ENCODE assay signal across 10 mouse cellular contexts in the genomic region with DNA sequence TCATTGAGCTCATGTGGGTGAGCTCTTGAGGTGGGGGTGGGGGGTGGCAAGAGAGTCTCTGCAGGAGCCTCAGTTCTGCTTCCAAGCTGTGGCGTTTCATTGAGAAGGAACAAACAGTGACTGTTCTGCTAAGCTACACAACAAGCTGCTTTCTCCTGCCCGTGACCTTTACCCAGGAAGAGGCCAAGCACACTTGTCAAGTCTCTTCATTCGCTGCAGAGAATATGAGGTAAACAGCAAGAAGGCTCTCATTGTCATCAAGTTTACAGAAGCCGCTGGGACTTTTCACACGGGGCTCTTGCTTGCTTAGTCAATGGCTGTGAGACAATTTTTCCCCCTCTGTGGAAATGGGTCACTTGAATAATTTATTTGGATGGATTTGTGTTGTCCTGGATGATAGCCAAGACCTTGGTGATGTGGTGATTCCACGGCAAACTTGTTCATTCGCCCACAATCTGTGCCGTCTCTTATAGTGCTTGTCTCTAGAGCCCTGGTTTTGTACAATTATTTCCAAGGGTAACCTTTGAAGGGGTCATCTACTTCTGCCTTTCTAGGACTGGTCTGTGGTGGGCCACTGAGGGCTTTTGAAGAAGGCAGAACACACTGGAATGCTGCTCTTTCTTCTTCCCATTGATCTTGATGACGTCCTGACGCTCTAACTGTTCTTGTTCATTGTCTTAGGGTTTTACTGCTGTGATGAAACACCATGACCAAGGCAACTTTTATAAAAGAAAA. TPM values are rescaled to one million over a fixed set of nuclear protein-coding genes. Genes with fewer than 3 reads are reported as not detected.
DNase-seq lines count a peak whose midpoint lies in the region; ATAC-seq and TF ChIP-seq lines count a peak whose summit lies in the region.
"Had no signal": no experiment of that assay in that cellular context is flagged by ENCODE, and none has a peak within 500 bp of the region (broad histone marks: within the 10 kb centered on the region; RNA-seq: fewer than 3 reads in every experiment).

No protein-coding gene starts in this region.

- no peak for ATAC-seq in embryonic facial prominence, embryonic 11.5 days (replicated peaks; ENCODE audit: insufficient number of reproducible peaks, low FRiP score, low TSS enrichment, low read depth)
- peak; percentile 52 for ATAC-seq in midbrain, embryonic 15.5 days (replicated peaks)

- no peaks in the 10 kb centered on the region for H3K4me1 ChIP-seq in embryonic facial prominence, embryonic 11.5 days (ENCODE audit: control insufficient read depth, insufficient read depth, low read length)
- no peaks in the 10 kb centered on the region for H3K4me1 ChIP-seq in midbrain, embryonic 15.5 days

- no peak overlapping the region for H3K4me3 ChIP-seq in layer of hippocampus, adult 2 months
- H3K4me3 ChIP-seq in embryonic facial prominence, embryonic 11.5 days (ENCODE audit: low read depth, low read length) = no peak overlapping the region
- no peak overlapping the region for H3K4me3 ChIP-seq in midbrain, embryonic 15.5 days

- peak overlapping the region; percentile 80 for H3K27ac ChIP-seq in layer of hippocampus, adult 2 months
- H3K27ac ChIP-seq in embryonic facial prominence, embryonic 11.5 days (replicated peaks; ENCODE audit: low read depth, low read length) = no peak overlapping the region
- H3K27ac ChIP-seq in midbrain, embryonic 15.5 days = no peak overlapping the region
- H3K27ac ChIP-seq: macrophage had no signal

- 54% methylated on average over 10 of the region's 10 CpGs for WGBS in embryonic facial prominence, embryonic 11.5 days
- WGBS in midbrain, embryonic 15.5 days = 67% methylated on average over 10 of the region's 10 CpGs

- no peak for TF ChIP-seq CTCF in layer of hippocampus, adult 2 months (conservative IDR thresholded peaks at IDR 0.05)

- no peak overlapping the region for H3K4me2 ChIP-seq in embryonic facial prominence, embryonic 11.5 days (ENCODE audit: low read depth, low read length)
- H3K4me2 ChIP-seq in midbrain, embryonic 15.5 days = no peak overlapping the region

- H3K9me3 ChIP-seq in embryonic facial prominence, embryonic 11.5 days (replicated peaks; ENCODE audit: control insufficient read depth, low read length) = no peaks in the 10 kb centered on the region
- H3K9me3 ChIP-seq in midbrain, embryonic 15.5 days = no peaks in the 10 kb centered on the region

- H3K27me3 ChIP-seq in embryonic facial prominence, embryonic 11.5 days (ENCODE audit: control insufficient read depth, insufficient read depth, low read length) = no peaks in the 10 kb centered on the region
- no peaks in the 10 kb centered on the region for H3K27me3 ChIP-seq in midbrain, embryonic 15.5 days (replicated peaks)

- H3K36me3 ChIP-seq in embryonic facial prominence, embryonic 11.5 days (replicated peaks; ENCODE audit: control insufficient read depth, insufficient read depth, low read depth, low read length) = no peaks in the 10 kb centered on the region
- H3K36me3 ChIP-seq in midbrain, embryonic 15.5 days (replicated peaks) = no peaks in the 10 kb centered on the region

- H3K9ac ChIP-seq in embryonic facial prominence, embryonic 11.5 days (replicated peaks; ENCODE audit: low read length) = no peak overlapping the region
- no peak overlapping the region for H3K9ac ChIP-seq in midbrain, embryonic 15.5 days

- DNase-seq in layer of hippocampus, adult 2 months (ENCODE audit: low spot score in 2 of 2) = peak in 1 of 2 experiments; percentile 42
- DNase-seq in layer of hippocampus, adult 9-10 months (ENCODE audit: low spot score) = no peak
- DNase-seq in adrenal gland, postnatal 14 days = peak; percentile 58
- peak; percentile 8 for DNase-seq in embryonic facial prominence, embryonic 11.5 days (ENCODE audit: low spot score)
- DNase-seq in lung, postnatal 10 days = no peak
- DNase-seq in lung, postnatal 4 days = no peak
- DNase-seq: cerebellum, adult 11 months; heart, postnatal 14 days had no signal

RNA-seq across cellular contexts. Expression of gene Rasa2, which starts 29.3 kb away (rescaled TPM):
- total RNA-seq in layer of hippocampus, adult 2 months (2021) = 10 to 100 TPM; 27.7 to 31.8 TPM
- total RNA-seq in adrenal gland, postnatal 14 days (2021) = 9.7 and 11.9 TPM in 2 replicates
- 17.2 and 18.3 TPM in 2 replicates for polyA plus RNA-seq in embryonic facial prominence, embryonic 11.5 days (2014; fragmentation: Nextera tagmentation; extraction: Ambion mirVana)
- polyA plus RNA-seq in midbrain, embryonic 15.5 days (2015; fragmentation: Nextera tagmentation; extraction: Ambion mirVana) = 16.3 and 17.6 TPM in 2 replicates

Comparison
In these comparisons a context has a peak if more than half of its experiments do, and no peak if none do; other contexts are left out.
1. DNase-seq: peak in adrenal gland, postnatal 14 days (single experiment) and embryonic facial prominence, embryonic 11.5 days (single experiment); none in layer of hippocampus, adult 9-10 months (single experiment), lung, postnatal 10 days (single experiment) and lung, postnatal 4 days (0 of 2).